Mouse (Mus musculus): ENCODE measurements around the gene Spint3. TPM values are rescaled to one million over a fixed set of nuclear protein-coding genes. Genes with fewer than 3 reads are reported as not detected.
A peak's percentile ranks its signal among the peaks of the same experiment; 100 is the strongest.

Spint3 gene
- polyA plus RNA-seq, 1 experiment from 2014 or later, result not detected

DNA sequence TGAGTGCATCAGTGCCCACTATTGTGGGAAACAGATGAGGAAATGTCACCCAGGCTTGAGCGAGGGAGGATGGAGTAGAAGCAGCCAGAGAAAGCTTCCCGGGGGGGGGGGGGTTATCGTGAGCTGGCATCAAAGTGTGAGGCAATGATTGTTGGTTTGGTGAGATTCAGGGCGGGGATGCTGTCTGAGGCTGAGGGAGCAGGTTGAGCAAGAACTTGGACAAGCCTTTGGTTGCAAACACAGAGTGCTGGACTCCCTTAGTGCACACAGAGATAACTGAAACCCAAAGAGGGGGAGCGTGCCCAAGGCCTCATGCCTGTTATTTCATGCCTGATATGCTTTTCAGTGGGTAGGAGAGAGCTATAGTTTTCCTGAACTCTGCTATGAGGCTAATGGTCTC, 5.8 kb downstream of the Spint3 start:
- ATAC-seq (ENCODE audit: insufficient number of reproducible peaks, insufficient read depth, low FRiP score, low TSS enrichment, low read depth), result no peak
- peaks cover 2% of the 10 kb centered on the region; the same call in 1 of the 2 replicates for H3K27me3 ChIP-seq
- no peak overlapping the region for H3K27ac ChIP-seq
- H3K9me3 ChIP-seq, result no peaks in the 10 kb centered on the region
- no peak overlapping the region for H3K9ac ChIP-seq
- H3K4me3 ChIP-seq, result no peak overlapping the region
- H3K36me3 ChIP-seq, result peaks cover 8% of the 10 kb centered on the region
- no peak overlapping the region for H3K4me2 ChIP-seq
- peaks cover 10% of the 10 kb centered on the region for H3K4me1 ChIP-seq
- WGBS, result 81% methylated on average over 5 of the region's 5 CpGs

DNA sequence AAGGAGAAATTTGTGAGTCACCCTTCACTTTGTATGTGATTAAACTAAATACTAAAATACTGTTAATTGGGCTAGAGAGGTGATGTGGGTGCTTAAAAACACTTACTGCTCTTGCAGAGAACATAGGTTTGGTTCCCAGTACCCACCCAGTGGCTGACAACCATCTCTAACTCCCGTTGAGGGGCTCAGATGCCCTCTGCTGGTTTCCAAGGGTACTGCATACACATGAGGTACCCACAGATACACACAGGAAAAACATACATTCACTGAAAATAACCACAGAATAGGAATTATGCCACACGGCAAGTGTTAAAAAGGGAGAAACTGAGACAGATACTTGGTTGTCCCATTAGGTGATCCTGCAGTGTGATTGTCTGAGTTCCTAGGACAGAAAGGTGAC, 6.3 kb downstream of the Spint3 start:
- Histone ChIP-seq H3K27me3 (peaks cover 5% of the 10 kb centered on the region; the same call in 1 of the 2 replicates), H3K4me3 (no peak overlapping the region), H3K9me3 (no peaks in the 10 kb centered on the region), H3K9ac (no peak overlapping the region), H3K4me1 (peaks cover 14% of the 10 kb centered on the region), H3K4me2 (no peak overlapping the region), H3K27ac (no peak overlapping the region), H3K36me3 (peaks cover 8% of the 10 kb centered on the region)
- ATAC-seq (ENCODE audit: insufficient number of reproducible peaks, insufficient read depth, low FRiP score, low TSS enrichment, low read depth), result no peak
- WGBS, result 80% methylated on average over 2 of the region's 2 CpGs

DNA sequence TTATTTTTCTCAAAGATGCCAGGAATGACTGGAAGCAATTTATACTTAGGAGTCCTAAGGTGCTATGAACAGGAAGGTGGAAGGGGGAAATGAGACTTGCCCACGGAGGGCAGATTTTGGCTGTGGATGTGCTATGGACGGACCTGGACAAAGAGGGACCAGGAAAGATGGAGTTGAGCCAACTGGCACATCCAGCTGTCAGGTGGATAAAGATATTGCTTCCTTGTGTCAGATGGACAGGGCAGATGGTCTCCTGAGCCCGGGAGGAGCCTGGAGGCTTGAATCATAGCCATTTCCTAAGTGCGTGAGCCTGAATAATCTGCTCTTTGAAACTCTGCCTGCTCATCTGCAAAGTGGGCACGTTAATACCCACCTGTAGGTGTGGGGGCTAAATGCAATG, 8.9 kb downstream of the Spint3 start:
- H3K9ac ChIP-seq, result peak overlapping the region; percentile 75; the same call in 1 of the 2 replicates
- H3K27me3 ChIP-seq, result peaks cover 5% of the 10 kb centered on the region; the same call in 1 of the 2 replicates
- no peak overlapping the region for H3K27ac ChIP-seq
- no peak overlapping the region for H3K4me2 ChIP-seq
- no peak for ATAC-seq (ENCODE audit: insufficient number of reproducible peaks, insufficient read depth, low FRiP score, low TSS enrichment, low read depth)
- no peak overlapping the region for H3K4me3 ChIP-seq
- peaks cover 16% of the 10 kb centered on the region for H3K4me1 ChIP-seq
- H3K9me3 ChIP-seq, result no peaks in the 10 kb centered on the region
- peaks cover 8% of the 10 kb centered on the region for H3K36me3 ChIP-seq
- WGBS, result 71% methylated on average over 5 of the region's 5 CpGs

DNA sequence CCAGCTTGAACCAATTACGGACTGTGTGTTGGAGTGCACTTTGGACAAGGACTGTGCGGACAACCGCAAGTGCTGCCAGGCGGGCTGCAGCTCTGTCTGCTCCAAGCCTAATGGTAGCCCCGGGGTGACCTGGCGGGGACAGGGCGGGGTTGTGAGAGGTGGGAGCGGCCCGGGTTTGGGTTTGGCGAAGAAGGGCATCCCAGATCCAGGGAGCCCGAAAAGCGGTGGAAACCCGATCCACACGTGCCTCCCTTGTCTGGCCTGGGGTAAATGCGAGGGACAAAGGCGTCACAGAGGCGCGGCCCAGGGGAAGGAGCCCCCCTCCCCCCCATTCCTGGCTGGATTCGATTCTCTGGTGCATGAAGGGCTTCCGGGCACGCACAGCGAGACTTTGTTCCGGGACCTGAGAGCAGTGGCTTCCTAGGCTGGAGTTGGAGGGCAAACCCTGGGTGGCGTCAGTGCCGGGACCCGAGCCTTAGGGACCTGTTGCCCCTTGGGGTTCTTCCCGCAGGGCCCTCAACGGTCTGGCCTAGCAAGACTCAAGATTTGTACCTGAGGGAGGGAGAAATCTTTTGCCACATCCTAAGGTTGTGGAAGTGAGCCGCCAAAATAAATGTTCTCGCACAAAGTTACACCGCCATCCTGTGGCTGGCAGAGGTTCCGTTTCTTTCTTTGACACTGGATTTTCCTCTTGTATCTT, 9.8 kb downstream of the Spint3 start:
- under 1% methylated on average over 32 of the region's 32 CpGs for WGBS
- Histone ChIP-seq H3K27me3 (peaks cover 5% of the 10 kb centered on the region; the same call in 1 of the 2 replicates), H3K9ac (peak overlapping the region; percentile 75), H3K4me3 (peak overlapping the region; percentile 47), H3K27ac (peak overlapping the region; percentile 52), H3K9me3 (no peaks in the 10 kb centered on the region), H3K4me1 (peaks cover 23% of the 10 kb centered on the region), H3K4me2 (peak overlapping the region; percentile 90), H3K36me3 (peaks cover 8% of the 10 kb centered on the region)
- peak; percentile 53; the same call in 1 of the 2 replicates for ATAC-seq (ENCODE audit: insufficient number of reproducible peaks, insufficient read depth, low FRiP score, low TSS enrichment, low read depth)

DNA sequence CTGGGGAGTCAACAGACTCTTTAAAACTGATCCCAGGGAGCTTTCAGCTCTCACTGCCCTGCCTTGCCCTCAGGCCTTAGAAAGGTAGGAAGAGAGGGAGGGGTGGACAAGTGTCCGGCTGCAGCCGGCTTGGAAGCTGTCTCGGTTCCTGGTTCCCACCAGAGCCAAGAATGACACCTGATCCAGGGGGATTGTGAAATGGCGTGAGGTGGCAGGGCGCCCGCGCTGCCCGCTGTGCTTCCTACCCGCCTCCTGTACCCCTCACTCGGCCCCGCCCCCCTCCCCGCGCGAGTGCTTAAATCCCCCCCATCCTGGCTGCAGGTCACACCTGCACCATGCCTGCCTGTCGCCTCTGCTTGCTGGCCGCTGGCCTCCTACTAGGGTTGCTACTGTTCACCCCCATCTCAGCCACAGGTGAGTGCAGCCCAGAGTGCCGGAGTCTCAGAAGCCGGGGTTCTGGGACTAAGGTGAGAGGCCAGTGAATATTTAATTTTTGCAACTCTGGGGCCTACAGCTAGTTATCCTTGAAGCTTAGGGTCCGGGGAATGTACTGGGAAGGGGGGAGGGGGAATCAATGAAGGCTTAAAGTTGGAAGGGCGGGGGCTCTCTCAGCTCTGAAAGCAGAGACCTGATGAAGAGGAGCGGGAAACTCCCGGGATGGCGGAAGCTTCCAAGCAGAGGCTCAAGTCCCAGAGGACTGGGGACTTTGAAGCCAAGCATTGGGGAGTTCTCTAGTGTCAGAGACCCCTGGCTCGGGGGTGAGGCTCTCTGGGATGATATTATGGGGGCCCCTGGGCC, 10.7 kb downstream of the Spint3 start, which contains the start of gene Wfdc2:
Gene Wfdc2 (plus strand): TSS at position 23 of the 798 bp plus-strand sequence.
- no peak for ATAC-seq (ENCODE audit: insufficient number of reproducible peaks, insufficient read depth, low FRiP score, low TSS enrichment, low read depth)
- Histone ChIP-seq H3K4me1 (peaks cover 23% of the 10 kb centered on the region), H3K36me3 (peaks cover 8% of the 10 kb centered on the region), H3K9ac (peak within 1 kb of the TSS; percentile 75), H3K27ac (peak within 1 kb of the TSS; percentile 52; the same call in 1 of the 2 replicates), H3K4me3 (peak within 1 kb of the TSS; percentile 47), H3K4me2 (peak within 1 kb of the TSS; percentile 90), H3K27me3 (peaks cover 5% of the 10 kb centered on the region; the same call in 1 of the 2 replicates), H3K9me3 (no peaks in the 10 kb centered on the region)
- 3% methylated on average over 24 of the region's 24 CpGs for WGBS

DNA sequence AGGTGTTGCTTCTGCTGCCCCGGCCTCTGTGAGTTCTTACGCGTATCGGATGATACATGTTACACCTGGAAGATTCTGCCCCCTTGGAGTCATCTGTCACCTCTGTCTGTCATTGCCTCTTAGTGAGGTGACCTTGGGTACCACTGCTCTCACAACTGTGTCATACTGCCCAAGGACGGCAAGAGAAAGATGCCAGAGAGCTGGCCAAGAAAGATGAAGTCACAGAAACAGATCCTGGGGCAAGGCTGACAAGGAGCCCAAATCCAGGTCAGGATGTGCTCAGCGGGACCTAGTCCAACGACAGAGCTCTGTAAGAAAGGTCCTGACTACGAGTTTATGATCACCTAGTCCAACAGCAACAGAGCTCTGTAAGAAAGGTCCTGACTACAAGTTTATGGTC, 13.2 kb downstream of the Spint3 start:
- no peaks in the 10 kb centered on the region for H3K9me3 ChIP-seq
- ATAC-seq (ENCODE audit: insufficient number of reproducible peaks, insufficient read depth, low FRiP score, low TSS enrichment, low read depth), result no peak
- H3K27ac ChIP-seq, result no peak overlapping the region
- peaks cover 23% of the 10 kb centered on the region for H3K4me1 ChIP-seq
- H3K4me2 ChIP-seq, result no peak overlapping the region
- no peaks in the 10 kb centered on the region for H3K36me3 ChIP-seq
- H3K9ac ChIP-seq, result no peak overlapping the region
- peaks cover 5% of the 10 kb centered on the region; the same call in 1 of the 2 replicates for H3K27me3 ChIP-seq
- no peak overlapping the region for H3K4me3 ChIP-seq
- WGBS, result 89% methylated on average over 8 of the region's 8 CpGs

DNA sequence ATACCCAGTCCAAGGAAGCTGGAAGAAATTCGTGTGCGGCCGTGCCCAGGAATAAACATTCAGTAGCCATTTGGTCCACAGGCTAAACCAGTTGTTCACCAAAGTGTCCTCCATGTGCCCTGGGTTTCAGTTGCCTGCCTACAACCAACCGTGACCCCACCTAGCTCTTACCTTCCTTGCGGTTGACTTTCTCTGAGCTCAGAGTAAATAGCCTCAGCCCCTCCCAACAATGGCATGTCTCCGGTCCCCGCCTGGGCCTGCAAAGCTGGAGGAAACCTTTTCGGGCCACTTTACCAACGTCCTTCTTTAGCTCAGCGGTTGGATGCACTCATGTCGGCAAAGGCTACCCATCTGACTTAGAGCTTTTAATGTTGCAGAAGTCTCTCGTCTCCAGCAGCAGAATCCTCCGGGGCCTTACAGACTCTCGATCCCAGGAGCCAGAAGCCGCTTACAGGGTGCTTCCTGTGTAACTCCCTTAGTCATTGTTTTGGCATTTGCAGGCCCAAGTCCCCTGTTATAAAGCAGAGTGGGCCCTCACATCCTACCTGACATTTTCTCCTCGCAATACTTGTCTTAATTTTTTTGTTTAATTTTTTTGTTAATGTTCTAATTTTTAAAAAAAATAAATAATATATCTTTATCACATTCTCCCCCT, 14.1 kb downstream of the Spint3 start:
- Histone ChIP-seq H3K4me3 (no peak overlapping the region), H3K36me3 (no peaks in the 10 kb centered on the region), H3K4me1 (peaks cover 20% of the 10 kb centered on the region), H3K27ac (no peak overlapping the region), H3K9ac (no peak overlapping the region), H3K27me3 (peaks cover 5% of the 10 kb centered on the region; the same call in 1 of the 2 replicates), H3K4me2 (no peak overlapping the region), H3K9me3 (no peaks in the 10 kb centered on the region)
- WGBS, result 38% methylated on average over 16 of the region's 16 CpGs
- ATAC-seq (ENCODE audit: insufficient number of reproducible peaks, insufficient read depth, low FRiP score, low TSS enrichment, low read depth), result no peak

DNA sequence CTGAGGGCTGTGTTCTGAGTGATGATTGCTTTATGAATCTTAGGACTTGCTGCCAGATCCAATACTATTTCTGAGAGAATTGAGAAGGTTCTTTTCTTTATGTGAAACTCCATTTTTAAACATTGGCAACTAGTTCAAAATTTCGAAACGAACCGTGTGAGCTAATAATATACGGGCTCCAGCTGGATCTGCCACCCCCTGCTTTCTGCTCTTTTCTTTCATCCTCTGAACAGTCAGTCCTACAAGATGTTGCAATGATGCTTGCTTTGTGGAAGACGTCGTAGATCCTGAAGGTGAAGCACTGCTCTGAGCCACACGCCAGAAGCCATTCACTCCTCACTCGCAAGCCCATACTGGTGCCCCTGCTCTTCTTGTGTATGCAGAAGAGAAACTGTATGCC, 14.8 kb downstream of the Spint3 start:
- no peaks in the 10 kb centered on the region for H3K9me3 ChIP-seq
- H3K36me3 ChIP-seq, result no peaks in the 10 kb centered on the region
- H3K4me2 ChIP-seq, result no peak overlapping the region
- no peak overlapping the region for H3K4me3 ChIP-seq
- peaks cover 5% of the 10 kb centered on the region; the same call in 1 of the 2 replicates for H3K27me3 ChIP-seq
- ATAC-seq (ENCODE audit: insufficient number of reproducible peaks, insufficient read depth, low FRiP score, low TSS enrichment, low read depth), result no peak
- no peak overlapping the region for H3K27ac ChIP-seq
- WGBS, result 76% methylated on average over 8 of the region's 8 CpGs
- H3K9ac ChIP-seq, result no peak overlapping the region
- H3K4me1 ChIP-seq, result peaks cover 20% of the 10 kb centered on the region

DNA sequence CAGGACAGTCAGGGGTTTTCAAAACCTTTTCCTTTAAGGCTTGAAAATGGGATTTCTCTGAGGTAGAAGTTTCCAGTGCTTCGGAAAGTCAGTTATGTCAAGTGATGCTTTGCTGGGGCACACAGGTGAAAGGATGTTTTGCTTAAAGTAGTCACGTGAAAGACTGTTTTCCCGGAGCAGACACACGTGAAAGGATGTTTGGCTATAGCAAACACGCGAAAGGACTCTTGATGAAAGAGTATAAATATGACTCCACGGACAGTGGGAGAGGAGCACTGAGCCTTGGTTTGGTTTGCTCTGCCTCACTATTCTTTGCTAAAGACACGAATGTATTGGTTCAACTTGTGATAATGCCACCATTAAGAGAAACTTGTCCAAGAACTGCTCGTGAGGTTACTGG, 21.8 kb downstream of the Spint3 start:
- ATAC-seq (ENCODE audit: insufficient number of reproducible peaks, insufficient read depth, low FRiP score, low TSS enrichment, low read depth), result no peak
- Histone ChIP-seq H3K9ac (no peak overlapping the region), H3K4me3 (no peak overlapping the region), H3K4me1 (peaks cover 8% of the 10 kb centered on the region), H3K36me3 (no peaks in the 10 kb centered on the region), H3K27ac (no peak overlapping the region), H3K27me3 (no peaks in the 10 kb centered on the region), H3K4me2 (no peak overlapping the region), H3K9me3 (no peaks in the 10 kb centered on the region)
- 86% methylated on average over 9 of the region's 9 CpGs for WGBS

DNA sequence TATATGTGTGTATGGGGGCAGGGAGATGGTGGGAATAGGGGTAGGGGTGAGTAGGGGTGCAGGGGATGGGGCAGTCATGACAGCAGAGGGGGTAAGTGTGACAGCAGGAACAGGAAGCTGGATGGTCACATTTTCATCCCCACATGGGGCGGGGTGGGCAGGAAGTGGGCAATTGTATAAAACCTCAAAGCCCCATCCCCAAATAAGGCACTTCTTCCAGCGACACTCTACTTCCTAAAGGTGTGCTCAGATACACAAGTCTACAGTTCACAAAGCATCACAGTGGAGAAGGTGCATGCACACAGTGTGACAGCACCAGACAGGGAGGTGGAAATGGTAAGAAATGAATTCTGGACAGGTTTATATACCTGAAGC, 22.4 kb downstream of the Spint3 start:
- Histone ChIP-seq H3K27me3 (no peaks in the 10 kb centered on the region), H3K9ac (0 out of 2 replicates have a peak overlapping the region, but pooled peaks have one; percentile 54), H3K4me2 (no peak overlapping the region), H3K4me1 (peaks cover 8% of the 10 kb centered on the region), H3K36me3 (no peaks in the 10 kb centered on the region), H3K9me3 (no peaks in the 10 kb centered on the region), H3K27ac (no peak overlapping the region), H3K4me3 (no peak overlapping the region)
- no peak for ATAC-seq (ENCODE audit: insufficient number of reproducible peaks, insufficient read depth, low FRiP score, low TSS enrichment, low read depth)
- 84% methylated on average over 2 of the region's 2 CpGs for WGBS
